Mouse (Mus musculus) liver, embryonic 14.5 days (tissue): ENCODE data around the gene Rusc2.

Experiments used
- CTCF ChIP-seq: IDR thresholded peaks from 2 replicates; pipeline ENCODE4 v1.5.1; 2016; ENCODE audit warnings: antibody characterized with exemption, low read depth, control low read depth
- EP300 ChIP-seq: IDR thresholded peaks from 2 replicates; pipeline ENCODE4 v1.6.1; 2016; ENCODE audit warnings: antibody characterized with exemption, low read depth

DNA sequence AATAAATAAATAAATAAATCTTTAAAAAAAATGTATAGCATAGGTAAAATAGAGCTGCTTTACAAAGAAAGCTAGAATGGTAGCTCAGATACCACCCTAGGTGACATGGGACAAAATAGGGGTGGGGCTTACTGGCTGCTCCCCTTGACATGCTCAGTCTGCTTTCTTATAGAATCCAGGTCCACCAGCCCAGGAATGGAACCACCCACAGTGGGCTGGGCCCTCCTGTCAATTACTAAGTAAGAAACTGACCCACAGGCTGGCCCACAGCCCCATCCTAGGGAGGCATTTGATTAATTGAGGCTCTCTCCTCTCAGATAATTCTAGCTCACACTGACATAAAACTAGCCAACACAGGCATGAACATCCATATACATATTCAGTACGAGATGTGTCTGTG lies 51.1 kb downstream of the Rusc2 start:
- TF ChIP-seq EP300 (no peak), CTCF (no peak)
